Mouse (Mus musculus) adrenal gland, postnatal 25 days (tissue): ENCODE measurements around the gene Lmf1. TPM values are rescaled to one million over a fixed set of nuclear protein-coding genes. Genes with fewer than 3 reads are reported as not detected.

ENCODE experiments used
- DNase-seq: peaks from one replicate; pipeline ENCODE4 v3.0.0; 2021; ENCODE audit warnings: mixed read lengths
- total RNA-seq: library from RNA; stranded (reverse); gene quantifications from 2 replicates; pipeline ENCODE4 v1.2.3, GENCODE M21; 2021

Gene Lmf1
- total RNA-seq, 1 experiment from 2014 or later: 41.5 TPM

DNA sequence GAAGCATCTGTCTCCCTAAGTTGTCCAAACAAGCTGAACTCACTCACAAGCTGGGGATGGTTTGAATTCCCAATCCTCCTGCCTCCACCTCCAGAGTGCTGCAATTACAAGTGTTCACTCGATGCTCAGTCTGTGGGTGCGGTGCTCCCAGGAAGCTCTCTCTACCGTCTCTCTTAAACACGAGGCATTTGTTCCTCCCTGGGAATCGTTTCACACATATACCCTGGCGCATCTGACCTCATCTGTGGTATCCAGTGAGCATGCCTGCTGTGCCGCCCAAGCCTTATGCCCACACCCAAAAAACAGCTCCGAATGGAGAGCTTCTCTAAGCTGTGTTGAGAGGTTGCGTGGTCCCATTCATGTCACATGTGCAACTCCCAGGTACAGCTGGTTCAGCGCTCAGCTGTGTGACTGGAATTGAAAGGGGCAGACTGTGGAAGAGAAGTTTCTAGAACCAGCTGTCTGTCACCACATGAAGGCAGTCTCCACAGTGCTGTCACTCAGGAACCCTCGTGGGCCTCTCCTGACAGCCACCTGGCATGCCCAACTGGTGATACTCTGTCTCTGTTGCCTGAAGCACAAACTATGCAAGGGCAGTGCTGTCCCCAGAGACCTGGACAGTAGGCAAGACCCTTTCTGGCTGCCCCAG, 29.4 kb downstream of the Lmf1 start:
- DNase-seq: no peak

DNA sequence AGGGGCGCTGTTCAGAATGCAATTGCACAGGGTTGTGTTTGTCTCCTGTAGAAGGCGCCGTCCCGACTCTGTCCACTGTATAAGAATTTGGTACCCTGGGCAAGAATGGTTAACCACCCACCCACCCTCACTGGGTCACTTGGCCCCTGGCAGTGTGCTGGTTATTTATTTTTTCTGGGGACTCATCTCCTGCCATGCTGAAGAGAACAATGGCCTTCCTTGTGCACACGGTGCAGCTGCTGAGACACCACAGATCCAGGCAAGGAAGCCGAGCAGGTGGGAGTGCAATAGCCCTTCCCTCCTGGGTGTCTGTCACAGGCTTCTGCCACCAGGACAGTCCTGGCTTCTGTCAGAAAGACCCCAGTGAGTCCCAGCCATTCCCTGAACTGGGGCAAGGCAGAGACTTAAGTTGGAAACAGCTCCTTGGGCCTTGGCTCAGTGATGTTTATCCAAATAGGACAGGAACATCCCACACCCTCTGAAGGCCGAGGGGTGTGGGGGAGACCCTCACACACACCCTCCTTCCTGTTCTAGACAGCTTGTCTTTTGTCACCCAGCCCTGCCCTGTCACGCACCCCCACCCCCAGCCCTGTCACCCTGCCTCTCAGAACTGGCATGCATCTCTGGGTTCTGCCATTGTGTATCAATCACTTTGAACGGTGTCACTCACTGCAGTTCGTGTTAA, 30.1 kb downstream of the Lmf1 start:
- DNase-seq: no peak

DNA sequence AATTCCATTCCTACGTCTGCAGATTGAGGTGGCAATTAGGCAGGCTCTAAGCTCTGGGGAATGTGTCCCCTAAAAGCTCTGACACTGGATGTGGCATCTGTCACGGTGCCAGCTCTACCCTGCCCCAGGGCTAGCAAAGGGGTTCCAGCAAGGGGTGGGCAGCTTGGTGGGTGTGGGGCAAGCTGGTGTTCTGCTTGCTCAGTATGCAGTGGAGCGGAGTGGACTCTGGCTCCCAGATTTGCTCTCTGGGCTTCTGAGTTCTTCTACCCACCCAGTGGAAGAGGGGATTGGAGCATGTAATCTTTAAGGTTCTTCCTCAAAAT, 30.6 kb downstream of the Lmf1 start:
- DNase-seq: no peak

DNA sequence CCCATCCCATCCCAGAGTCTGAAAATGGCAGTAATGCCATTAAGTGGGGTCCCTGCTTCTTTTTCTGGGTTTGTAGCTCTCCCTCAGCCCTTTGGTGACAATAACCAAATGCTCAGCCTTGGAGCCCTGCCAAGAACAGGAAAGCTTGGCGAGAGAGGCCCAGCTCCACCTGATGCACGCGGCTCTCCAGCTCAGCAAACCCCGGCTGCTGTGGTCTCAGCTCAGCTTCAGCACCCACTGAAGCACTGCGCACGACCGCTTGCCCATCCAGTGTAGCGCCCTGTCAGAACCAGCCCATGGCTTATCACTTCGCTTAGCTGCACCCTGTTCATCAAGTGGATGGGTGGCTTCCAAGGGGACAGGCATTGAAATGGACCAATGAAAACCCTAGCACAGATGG, 31.3 kb downstream of the Lmf1 start:
- peak; percentile 54 for DNase-seq

DNA sequence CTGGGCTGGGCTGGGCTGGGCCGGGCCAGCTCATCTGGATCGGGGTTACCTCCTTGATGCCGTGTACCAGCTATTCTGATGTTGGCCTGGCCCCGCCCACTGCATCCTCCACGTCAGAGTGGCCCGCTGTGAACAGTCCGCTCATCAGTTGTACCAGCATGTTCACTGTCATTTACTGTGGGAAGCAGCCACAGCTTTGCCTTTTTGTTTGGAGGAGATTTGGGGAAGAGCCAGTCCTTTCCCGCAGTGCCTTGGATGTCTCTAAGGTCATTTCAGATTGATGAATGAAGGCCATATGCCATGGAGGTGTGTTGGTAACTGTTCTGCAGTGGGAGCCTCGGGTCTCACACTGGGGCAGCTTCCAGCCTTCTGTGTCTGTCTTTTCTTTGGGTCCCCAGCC, 33.7 kb downstream of the Lmf1 start:
- no peak for DNase-seq

DNA sequence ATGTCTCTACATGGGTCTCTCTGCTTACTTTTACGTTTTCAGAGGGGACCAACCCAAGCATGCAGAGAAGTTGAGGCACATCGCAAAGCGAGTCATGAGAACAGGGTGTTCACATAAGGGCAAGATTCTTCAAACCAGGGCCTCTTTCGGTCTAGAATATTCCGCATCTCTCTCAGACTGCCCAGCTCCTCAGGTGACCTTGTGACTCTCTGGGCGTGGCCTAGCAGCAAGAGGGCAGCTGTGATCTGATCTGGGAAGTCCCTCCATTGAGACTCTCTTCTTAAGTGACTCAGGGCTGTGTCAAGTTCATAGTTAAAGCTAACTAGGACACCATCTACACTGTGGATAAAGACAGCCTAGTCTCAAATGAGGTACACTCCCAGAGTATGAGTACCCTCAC, 34.4 kb downstream of the Lmf1 start:
- DNase-seq: no peak

DNA sequence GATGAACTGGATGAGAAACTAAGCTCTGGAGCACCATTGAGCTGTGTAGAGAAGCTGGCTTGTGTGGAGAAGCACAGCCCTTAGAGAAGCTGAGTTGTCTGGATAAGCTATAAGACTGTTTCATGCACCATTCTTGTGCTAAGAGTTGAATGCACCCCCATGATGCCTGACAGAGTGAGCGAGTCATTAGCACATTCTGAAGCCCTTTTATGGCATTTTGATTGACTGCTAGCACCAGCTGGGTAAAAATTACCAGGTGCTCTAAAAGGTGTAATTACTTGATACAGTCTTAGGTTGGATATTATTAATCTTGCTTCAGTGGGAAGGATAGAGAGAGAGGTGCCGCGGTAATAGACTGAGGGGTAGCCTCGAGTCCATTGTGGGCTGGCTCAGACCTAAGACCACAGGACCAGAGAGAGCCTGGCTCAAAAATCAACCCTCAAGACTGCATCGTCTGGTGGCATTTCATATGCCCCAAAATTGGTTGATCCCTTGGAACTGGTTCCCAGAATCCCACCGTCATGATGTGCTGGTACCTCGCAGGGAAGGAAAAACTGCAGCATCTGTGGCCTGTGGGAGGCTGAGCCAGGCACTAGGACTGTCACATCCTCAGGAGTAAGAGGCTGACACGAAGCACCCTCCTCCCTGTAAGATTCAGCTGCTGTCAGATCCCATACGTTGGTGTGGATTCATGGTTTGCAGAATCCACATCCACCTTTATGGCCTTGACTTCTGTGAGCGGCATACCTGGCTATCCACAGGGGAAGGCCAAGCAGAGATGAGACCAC, 36.0 kb downstream of the Lmf1 start:
- DNase-seq: no peak

DNA sequence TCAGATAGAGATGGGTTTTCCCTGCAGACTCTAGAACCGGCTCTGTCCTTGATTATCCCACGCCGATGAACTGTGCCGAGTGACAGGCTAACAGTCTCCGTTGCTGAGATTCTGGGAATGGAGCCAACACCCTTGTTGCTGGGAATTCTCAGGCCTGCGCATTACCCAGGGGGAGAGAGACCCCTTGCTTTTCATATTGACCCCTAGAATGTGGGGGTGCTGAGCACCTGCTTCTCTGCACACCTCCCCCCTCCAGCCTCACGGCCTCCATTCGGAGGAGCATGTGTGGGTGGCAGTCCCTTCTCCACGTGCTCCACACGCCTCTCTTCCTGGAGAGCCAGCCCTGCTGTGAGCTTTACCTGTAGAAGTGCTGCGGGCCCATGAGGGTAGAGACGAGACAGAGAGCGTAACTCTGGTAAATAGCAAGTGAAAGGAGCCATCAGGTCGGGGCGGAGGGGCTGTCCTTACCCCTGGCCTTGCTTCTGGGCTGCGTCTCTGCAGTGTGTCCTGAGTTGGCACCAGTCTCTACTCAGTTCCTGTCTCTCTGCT, 39.7 kb downstream of the Lmf1 start:
- peak; percentile 37 for DNase-seq

DNA sequence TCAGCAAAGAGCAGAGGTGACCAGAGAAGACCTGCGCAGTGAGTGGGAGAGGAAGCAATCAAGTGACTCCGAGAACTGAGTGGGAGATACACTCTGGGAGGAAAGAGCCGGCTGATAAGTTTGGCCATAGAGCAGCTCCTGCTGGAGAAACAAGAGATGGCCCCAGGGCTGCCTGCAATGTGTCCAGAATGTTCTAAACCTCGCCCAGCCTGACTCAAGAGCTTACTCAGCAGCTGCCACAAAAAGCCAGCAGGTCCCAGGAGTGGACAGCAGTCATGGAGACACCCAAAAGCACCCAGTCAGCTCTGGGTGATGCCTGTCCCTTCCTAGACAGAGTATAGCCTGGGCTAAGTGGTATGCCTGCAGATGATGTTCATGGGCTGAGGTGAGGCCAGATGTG, 44.6 kb downstream of the Lmf1 start:
- no peak for DNase-seq

DNA sequence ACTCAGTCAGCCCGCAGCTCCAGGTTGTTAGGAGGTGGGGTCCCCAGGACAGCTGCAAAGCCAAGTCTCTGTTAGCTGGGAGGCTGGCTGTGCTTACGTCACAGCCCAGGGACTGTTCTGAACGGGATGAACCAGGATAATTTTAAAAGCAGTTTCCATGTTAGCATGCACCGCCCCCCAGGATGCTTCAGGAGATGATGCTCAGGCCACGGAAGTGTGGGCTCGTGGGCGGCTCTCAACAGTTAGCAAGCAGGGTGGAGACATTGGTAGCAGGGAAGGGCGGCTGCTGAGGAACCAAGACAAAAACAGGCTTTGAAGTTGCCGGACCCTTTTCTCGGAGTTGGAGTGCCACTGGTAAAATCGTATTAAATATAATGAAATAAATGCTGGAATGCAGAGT, 45.0 kb downstream of the Lmf1 start:
- DNase-seq: no peak

DNA sequence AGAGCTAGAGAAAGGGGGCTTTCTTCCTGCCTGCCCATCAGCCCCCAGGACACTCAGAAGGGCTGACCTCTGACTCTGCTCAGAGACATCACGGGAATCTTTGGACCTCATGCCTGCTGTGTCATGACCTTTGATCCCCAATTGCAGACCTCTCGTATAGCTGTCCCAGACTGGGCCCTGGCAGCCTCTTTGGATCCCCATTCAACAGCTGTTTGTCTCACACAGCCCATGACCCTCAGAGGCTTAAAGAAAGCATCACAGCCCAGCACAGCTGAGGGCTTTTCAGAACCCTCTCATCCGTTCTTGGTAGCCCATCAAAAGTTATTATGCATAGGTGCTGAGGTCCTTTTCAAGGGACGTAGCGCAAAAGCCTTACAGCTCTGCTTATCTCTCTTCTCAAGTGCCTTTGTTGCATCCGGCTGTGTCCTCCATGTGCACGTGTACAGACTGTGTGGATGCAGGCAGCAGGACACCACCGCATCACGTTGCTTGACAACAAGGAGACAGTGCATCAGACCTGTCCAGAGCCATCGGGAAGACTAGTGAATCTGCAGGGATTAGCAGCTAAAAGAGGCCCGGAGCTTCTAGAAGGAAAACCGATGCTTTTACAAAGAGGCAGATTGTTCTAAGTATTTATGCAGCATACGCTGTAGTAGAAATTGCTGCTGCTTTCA, 45.7 kb downstream of the Lmf1 start:
- DNase-seq: no peak

DNA sequence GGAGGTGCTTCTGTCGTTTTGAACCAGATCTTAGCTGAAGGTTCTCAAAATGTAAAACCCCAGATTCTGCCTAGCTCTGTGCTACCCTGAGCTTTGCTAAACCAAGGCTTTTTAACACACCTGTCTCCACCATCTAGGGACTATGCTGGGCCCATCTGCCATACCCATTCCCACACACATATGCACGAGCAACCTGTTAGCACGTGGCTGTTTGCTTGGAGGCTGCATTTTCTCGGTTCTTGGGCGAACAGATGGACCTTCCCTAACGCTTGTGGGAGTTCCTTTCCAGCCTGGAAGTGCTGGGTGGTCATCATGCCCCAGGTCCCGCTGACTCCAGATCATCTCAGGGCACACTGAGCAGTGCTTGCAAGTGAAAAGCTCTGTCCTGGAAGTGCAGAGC, 46.4 kb downstream of the Lmf1 start:
- no peak for DNase-seq

DNA sequence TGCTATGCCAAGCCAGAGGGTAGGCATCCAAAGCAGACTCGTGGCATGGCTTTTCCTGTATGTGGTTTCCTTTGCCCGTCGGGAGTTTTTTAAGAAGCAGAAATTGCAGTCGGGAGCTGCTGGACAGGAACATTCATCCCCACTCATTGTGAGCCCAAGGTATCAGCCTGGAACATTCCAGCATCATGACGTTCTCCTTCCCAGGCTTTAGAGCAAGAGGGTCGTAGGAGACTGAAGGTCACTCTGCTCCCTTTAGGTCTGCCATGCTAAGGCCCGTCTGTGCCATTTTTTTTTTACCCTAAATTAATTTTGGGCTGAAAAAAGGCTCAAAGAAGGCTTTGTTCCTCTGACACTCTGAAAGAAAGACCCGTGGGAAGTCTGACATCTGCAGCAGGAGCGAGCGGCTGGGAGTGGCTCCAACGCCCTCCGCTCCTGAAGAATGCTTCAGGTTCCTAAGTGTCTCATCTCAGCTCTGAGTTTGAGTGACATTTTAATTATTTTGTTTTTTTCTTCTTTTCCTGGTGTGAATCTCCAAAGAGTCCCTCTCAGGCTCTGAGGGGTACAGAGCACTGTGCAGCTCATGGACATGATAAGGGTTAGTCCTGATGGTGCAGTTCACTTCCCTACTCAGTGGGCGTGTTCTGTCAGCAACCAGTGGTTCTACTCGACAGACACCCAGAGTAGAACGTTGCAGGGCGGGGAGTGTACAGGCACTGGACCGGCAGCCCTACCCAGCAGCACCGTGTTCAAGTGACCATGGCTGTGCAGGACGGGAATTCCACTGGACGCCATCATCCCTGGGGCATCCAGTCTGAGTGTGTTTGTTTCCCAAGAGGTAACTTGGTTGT, 47.5 kb downstream of the Lmf1 start:
- DNase-seq: no peak

DNA sequence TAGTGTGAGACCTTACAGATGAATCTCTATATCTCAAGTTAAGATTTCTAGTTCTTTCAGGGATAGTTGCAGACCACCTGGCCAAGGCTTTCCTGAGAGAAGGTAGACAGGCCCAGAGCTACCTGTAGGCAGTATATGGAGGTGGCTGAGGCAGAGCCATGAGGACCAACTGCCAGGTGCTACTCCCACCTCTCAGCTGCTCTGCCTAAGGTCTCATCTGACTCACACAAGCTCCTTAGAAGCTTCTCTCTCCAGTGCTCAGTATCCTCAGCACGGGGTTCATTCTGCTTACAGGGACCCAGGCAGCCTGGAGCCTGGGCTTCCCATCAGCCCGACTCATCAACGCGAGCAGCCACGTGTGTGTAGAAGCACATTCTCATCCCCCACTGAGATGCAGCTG, 51.4 kb downstream of the Lmf1 start:
- DNase-seq: no peak

DNA sequence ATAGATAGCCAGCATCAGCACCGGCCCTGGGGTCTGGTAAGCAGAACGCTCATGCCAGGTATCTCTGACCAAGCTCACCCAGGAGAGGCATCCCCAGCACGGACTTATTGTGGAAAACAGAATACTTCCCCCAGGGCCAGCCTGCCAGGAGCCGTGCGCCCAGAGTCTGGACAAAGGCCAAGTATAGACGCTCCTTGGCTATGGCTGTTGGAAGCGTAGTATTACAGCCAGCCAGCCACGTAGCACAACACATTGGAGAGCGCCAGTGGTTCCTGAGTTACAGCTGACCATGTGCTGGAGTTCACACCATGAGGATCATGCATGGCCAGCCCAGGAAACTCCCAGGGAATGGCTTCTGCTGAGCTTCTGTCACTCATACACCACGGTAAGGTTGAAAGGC, 55.2 kb downstream of the Lmf1 start:
- peak; percentile 16 for DNase-seq

DNA sequence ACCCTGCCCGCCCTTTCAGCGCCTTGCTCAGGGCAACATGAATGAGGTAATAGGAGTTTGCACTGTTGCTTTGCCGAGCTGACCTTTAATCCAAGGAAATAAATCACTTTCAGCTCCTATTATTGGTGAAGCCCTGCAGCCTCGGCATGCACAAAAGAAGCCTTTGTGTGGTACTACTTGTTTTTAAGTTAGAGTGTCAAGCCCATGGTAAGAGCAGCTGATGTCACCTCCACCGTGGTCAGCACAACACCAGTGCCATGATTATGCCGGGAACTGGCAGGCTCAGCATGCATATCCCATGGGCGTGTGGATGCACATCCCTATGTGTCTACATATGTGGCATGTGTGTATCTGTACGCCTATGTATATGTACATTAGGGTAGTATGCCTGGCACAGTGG, 56.5 kb downstream of the Lmf1 start:
- DNase-seq: no peak

DNA sequence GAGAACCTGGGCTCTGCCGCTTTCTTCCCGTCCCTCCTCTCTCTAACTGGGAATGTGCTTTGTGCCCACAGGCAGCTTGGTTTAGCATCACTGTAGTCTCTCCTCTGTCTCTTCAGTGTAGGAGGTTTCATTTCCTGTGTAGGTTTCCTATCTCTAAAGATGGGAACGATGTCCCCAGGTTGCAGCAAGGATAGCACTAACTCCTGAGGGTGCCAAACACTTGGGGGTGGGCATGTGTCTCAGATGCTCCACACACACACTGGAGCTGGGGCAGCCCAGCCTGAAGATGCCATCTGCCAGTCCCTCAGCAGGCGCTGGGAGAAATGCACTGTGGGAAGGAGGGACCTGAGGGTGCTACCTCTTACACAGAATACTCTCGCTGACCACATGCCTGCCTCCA, 56.9 kb downstream of the Lmf1 start:
- no peak for DNase-seq

DNA sequence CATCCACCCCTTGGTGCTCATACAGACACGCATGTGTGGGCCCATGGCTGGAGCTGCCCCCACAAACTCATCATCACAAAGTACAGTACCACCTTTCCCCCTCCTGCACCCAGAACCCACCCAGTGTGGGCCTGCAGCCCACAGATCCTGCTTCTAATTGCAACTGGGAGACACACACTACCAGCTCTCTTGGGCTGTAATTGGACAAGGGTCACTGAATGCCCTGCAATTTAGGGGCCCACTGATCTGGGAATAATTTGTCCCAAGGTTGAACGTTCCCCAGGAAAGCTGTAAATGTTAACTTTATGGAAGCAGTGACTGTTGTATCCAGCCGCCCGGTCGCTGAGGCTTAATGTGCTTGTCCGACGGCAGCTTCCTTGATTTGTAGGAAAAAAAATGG, 59.1 kb downstream of the Lmf1 start:
- DNase-seq: no peak

DNA sequence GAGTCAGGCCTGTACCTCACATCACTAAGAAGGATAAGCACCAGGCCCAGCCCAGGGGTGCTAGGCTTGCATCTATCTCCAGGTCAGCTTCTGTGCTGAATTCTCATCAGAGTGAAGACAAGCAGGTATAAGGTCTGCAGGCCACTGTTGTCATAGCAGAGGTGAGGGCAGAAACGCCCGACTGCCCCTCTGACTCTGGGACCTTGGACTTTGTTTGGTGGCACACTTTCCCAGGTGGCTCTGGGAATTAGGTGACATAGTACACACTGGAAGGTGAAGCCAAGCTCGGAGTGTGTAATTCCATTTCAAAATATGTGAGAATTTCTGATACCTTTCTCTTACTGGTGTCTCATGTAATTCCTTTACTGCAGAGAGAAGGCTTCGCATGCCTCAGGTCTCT, 59.6 kb downstream of the Lmf1 start:
- DNase-seq: no peak

DNA sequence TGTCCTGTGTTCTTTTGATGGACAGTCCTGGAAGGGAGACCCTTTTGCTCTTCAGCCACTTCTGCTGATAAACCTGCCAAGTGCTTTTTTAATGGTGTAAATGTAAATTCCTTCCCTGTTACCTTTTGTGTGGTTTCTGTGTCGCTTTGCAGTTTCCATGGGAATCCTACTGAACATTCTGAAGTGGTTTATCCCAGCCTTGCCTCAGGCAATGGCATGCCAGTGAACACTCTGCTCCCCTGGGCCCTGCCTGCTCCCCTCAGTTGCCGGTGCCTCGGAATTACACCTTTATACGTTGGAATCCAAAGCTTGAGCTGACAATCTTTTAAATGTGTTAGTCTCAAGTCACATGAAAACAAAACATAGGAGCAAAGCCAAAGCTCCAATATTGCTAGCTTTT, 62.1 kb downstream of the Lmf1 start:
- DNase-seq: no peak

DNA sequence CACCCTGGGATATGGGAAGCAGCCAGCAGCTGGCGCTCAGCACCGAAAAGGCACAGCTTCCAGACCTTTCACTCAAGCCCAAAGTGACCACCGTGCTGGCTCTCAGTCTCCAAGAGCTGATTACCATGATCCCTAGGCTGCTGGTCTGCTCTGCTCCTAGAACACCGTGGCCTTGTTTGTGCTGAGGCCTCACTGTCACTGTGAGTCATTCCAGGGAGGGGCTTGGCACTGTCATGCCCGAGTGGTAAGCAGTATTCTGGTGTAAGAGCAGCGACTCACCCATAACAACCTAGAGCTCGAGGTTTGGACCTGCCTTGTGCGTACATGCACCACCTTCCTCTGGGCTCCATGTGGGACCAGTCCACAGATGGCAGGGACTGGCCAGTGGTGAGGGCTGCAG, 63.1 kb downstream of the Lmf1 start:
- DNase-seq: peak; percentile 76
